Comparison of ENCODE assay signal across 24 mouse cellular contexts in genomic region chr6:139860141-139860540, GRCm38 (mm10).
DNase-seq lines count a peak whose midpoint lies in the region; ATAC-seq and TF ChIP-seq lines count a peak whose summit lies in the region.
"Had no signal": no experiment of that assay in that cellular context is flagged by ENCODE, and none has a peak within 500 bp of the region (broad histone marks: within the 10 kb centered on the region; RNA-seq: fewer than 3 reads in every experiment).

No protein-coding gene starts in this region.

- no peaks in the 10 kb centered on the region for H3K4me1 ChIP-seq in kidney, adult 2 months (ENCODE audit: control insufficient read depth, insufficient read depth, low read length)
- no peaks in the 10 kb centered on the region for H3K4me1 ChIP-seq in kidney, embryonic 15.5 days
- H3K4me1 ChIP-seq in kidney, embryonic 16.5 days (ENCODE audit: insufficient read depth, low read length): no peaks in the 10 kb centered on the region
- no peaks in the 10 kb centered on the region for H3K4me1 ChIP-seq in kidney, embryonic 14.5 days (ENCODE audit: control insufficient read depth, insufficient read depth, low read length)
- H3K4me1 ChIP-seq: embryonic facial prominence, embryonic 13.5 days; embryonic facial prominence, embryonic 15.5 days; forebrain, embryonic 10.5 days; forebrain, embryonic 12.5 days had no signal

- no peak overlapping the region for H3K27ac ChIP-seq in kidney, adult 2 months (ENCODE audit: insufficient read depth, low read depth, low read length)
- H3K27ac ChIP-seq in kidney, embryonic 15.5 days: no peak overlapping the region
- no peak overlapping the region for H3K27ac ChIP-seq in kidney, embryonic 16.5 days (ENCODE audit: low read length)
- no peak overlapping the region for H3K27ac ChIP-seq in kidney, embryonic 14.5 days (ENCODE audit: low read depth, low read length)
- H3K27ac ChIP-seq: embryonic facial prominence, embryonic 13.5 days; embryonic facial prominence, embryonic 15.5 days; forebrain, embryonic 10.5 days; forebrain, embryonic 12.5 days had no signal

- no peak overlapping the region for H3K9ac ChIP-seq in kidney, embryonic 15.5 days
- no peak overlapping the region for H3K9ac ChIP-seq in kidney, embryonic 16.5 days (replicated peaks; ENCODE audit: low read length)
- no peak overlapping the region for H3K9ac ChIP-seq in kidney, embryonic 14.5 days (ENCODE audit: low read depth, low read length)
- H3K9ac ChIP-seq: embryonic facial prominence, embryonic 13.5 days; embryonic facial prominence, embryonic 15.5 days; forebrain, embryonic 12.5 days had no signal

- H3K36me3 ChIP-seq in kidney, adult 2 months (ENCODE audit: control insufficient read depth, insufficient read depth, low read length): no peaks in the 10 kb centered on the region; the same call in 1 of the 2 replicates
- H3K36me3 ChIP-seq in kidney, embryonic 15.5 days: no peaks in the 10 kb centered on the region
- H3K36me3 ChIP-seq in kidney, embryonic 16.5 days (ENCODE audit: insufficient read depth, low read length): no peaks in the 10 kb centered on the region
- H3K36me3 ChIP-seq in kidney, embryonic 14.5 days (ENCODE audit: control insufficient read depth, insufficient read depth, low read length): no peaks in the 10 kb centered on the region
- H3K36me3 ChIP-seq: embryonic facial prominence, embryonic 13.5 days; embryonic facial prominence, embryonic 15.5 days; forebrain, embryonic 10.5 days; forebrain, embryonic 12.5 days had no signal

- ATAC-seq in kidney, embryonic 15.5 days (replicated peaks; ENCODE audit: low FRiP score): no peak
- 0 out of 2 replicates have a peak, but pooled peaks have one; percentile 23 for ATAC-seq in kidney, embryonic 16.5 days (ENCODE audit: low FRiP score, low TSS enrichment)
- ATAC-seq in kidney, embryonic 14.5 days (ENCODE audit: low FRiP score, low TSS enrichment): no peak
- ATAC-seq: forebrain, embryonic 14.5 days had no signal

- intact Hi-C loops in left cerebral cortex, postnatal 14 days (cut with DNase I): no loop called here

- H3K4me3 ChIP-seq in kidney, adult 2 months (ENCODE audit: insufficient read depth, low read depth, low read length): no peak overlapping the region
- no peak overlapping the region for H3K4me3 ChIP-seq in kidney, embryonic 15.5 days (replicated peaks)
- no peak overlapping the region for H3K4me3 ChIP-seq in kidney, embryonic 16.5 days (ENCODE audit: low read length)
- H3K4me3 ChIP-seq in kidney, embryonic 14.5 days (ENCODE audit: low read length): no peak overlapping the region
- H3K4me3 ChIP-seq: embryonic facial prominence, embryonic 13.5 days; embryonic facial prominence, embryonic 15.5 days; erythroblast, embryonic 14.5 days; forebrain, embryonic 10.5 days; forebrain, embryonic 12.5 days had no signal

- H3K27me3 ChIP-seq in kidney, adult 2 months (replicated peaks; ENCODE audit: control insufficient read depth, insufficient read depth, low read length): no peaks in the 10 kb centered on the region
- no peaks in the 10 kb centered on the region for H3K27me3 ChIP-seq in kidney, embryonic 15.5 days
- no peaks in the 10 kb centered on the region for H3K27me3 ChIP-seq in kidney, embryonic 16.5 days (ENCODE audit: insufficient read depth, low read length)
- H3K27me3 ChIP-seq in kidney, embryonic 14.5 days (ENCODE audit: control insufficient read depth, insufficient read depth, low read length): no peaks in the 10 kb centered on the region
- H3K27me3 ChIP-seq: embryonic facial prominence, embryonic 13.5 days; embryonic facial prominence, embryonic 15.5 days; forebrain, embryonic 12.5 days had no signal

- WGBS in kidney, adult 2 months: 83% methylated on average over 3 of the region's 3 CpGs
- WGBS in kidney, embryonic 15.5 days: 81% methylated on average over 3 of the region's 3 CpGs
- WGBS in kidney, embryonic 16.5 days: 90% methylated on average over 3 of the region's 3 CpGs
- WGBS in kidney, embryonic 14.5 days: 87% methylated on average over 3 of the region's 3 CpGs

- no peak for TF ChIP-seq CTCF in kidney, adult 2 months (conservative IDR thresholded peaks at IDR 0.05; ENCODE audit: insufficient read depth, insufficient read length, low read depth, low read length)

- no peak overlapping the region for H3K4me2 ChIP-seq in kidney, embryonic 15.5 days
- no peak overlapping the region for H3K4me2 ChIP-seq in kidney, embryonic 16.5 days (replicated peaks; ENCODE audit: low read depth, low read length)
- H3K4me2 ChIP-seq in kidney, embryonic 14.5 days (replicated peaks; ENCODE audit: low read depth, low read length): no peak overlapping the region
- H3K4me2 ChIP-seq: embryonic facial prominence, embryonic 13.5 days; embryonic facial prominence, embryonic 15.5 days; forebrain, embryonic 12.5 days had no signal

- peak; percentile 51 for DNase-seq in kidney, adult 2 months
- DNase-seq in kidney, postnatal 25 days: no peak
- DNase-seq in kidney, postnatal 10 days: peak; percentile 27
- DNase-seq in kidney, postnatal 14 days: peak; percentile 49
- no peak for DNase-seq in left cerebral cortex, postnatal 14 days (ENCODE audit: low spot score in 2 of 2)
- DNase-seq: adrenal gland, adult 2 months; adrenal gland, postnatal 10 days; adrenal gland, postnatal 25 days; cerebellum, adult 11 months; cerebellum, adult 18-20 months; cerebellum, adult 8-10 months; cerebellum, adult 9-11 months; cerebellum, postnatal 14 days; cerebellum, postnatal 36 days; embryo, embryonic 11 days had no signal

- no peaks in the 10 kb centered on the region for H3K9me3 ChIP-seq in kidney, embryonic 15.5 days (replicated peaks)
- H3K9me3 ChIP-seq in kidney, embryonic 16.5 days (ENCODE audit: low read length): no peaks in the 10 kb centered on the region
- H3K9me3 ChIP-seq in kidney, embryonic 14.5 days (ENCODE audit: control insufficient read depth, low read length): no peaks in the 10 kb centered on the region
- H3K9me3 ChIP-seq: embryonic facial prominence, embryonic 13.5 days; embryonic facial prominence, embryonic 15.5 days; forebrain, embryonic 10.5 days; forebrain, embryonic 12.5 days had no signal

- no peak for TF ChIP-seq POLR2A in kidney, adult 2 months (IDR thresholded peaks at IDR 0.05; ENCODE audit: low read depth, low read length)

Comparison
In these comparisons a context has a peak if more than half of its experiments do, and no peak if none do; other contexts are left out.
1. DNase-seq: peak in kidney, adult 2 months (single experiment), kidney, postnatal 10 days (single experiment) and kidney, postnatal 14 days (single experiment); none in kidney, postnatal 25 days (0 of 2) and left cerebral cortex, postnatal 14 days (0 of 2).